Mouse (Mus musculus): ENCODE measurements around the gene Daam1.

Daam1 gene

GRCm38 (mm10) chr12:71997364-71997763 is 166.5 kb downstream of the Daam1 start:
- no peak for DNase-seq (ENCODE audit: low spot score in 2 of 2)

- DNase-seq (ENCODE audit: low spot score in 2 of 2): no peak
These were observed 167.8 kb downstream of the Daam1 start for GRCm38 (mm10) chr12:71998653-71999052.

DNA sequence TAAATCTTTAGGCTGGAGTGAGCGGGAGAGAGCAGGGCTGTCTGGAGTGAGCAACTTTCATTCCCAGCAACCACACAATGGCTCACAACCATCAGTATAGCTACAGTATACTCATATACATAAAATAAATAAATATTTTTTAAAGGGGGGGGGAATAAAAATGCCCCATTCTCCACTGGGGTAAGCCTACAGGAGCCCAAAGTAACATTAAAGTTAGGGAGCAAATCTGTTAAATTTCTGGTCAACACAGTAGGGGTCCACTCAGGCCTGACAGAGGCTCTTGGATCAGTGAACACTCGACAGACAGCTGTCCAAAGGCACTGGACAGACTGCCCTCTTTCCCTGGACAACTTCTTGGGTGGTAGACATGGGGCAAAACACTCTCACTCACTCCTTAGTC is 168.8 kb downstream of the Daam1 start:
- DNase-seq (ENCODE audit: low spot score in 2 of 2): no peak

DNA sequence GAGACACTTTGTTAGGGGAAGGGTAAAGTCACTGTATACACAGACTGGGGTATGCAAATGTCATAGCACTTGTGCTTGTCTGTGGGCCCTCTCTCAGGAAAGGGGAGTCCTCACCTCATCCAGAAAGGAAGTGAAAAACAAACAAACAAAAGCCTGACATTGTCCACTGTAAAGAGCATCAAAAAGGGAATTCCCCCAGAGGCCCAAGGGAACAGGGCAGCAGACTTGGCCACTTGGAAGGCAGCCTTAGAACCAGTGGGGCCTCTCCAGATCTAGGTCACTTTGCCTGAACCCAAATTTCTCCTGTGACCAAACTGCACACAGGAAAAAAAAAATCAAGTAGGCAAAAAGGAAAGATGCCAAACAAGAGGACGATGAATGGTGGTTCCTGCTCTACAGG is 170.9 kb downstream of the Daam1 start:
- DNase-seq (ENCODE audit: low spot score in 2 of 2): no peak

DNA sequence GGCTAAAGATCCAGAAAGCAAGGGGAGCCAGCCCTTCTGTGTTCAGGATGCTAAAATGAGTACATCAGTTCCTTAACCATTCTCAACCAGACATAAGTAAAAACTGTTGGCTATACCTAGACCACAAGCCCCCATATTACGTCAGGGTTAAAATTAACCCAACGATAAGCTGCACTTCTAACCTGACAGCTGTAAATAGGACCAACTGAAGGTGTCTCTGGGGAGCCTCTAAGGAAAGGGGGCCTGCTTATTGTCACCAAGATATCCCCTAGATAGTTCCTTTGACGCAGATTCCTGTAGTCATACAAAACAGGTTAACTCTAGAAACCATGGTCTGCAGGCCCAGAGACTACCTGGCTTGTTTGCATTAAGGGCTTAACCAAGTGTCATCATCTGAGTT is 174.4 kb downstream of the Daam1 start:
- no peak for DNase-seq (ENCODE audit: low spot score in 2 of 2)

GRCm38 (mm10) chr12:72007656-72008055 is 176.8 kb downstream of the Daam1 start:
- no peak for DNase-seq (ENCODE audit: low spot score in 2 of 2)

GRCm38 (mm10) chr12:72009051-72009902 is 178.4 kb downstream of the Daam1 start:
- DNase-seq (ENCODE audit: low spot score in 2 of 2): peak in 1 of 2 experiments; percentile 38

DNA sequence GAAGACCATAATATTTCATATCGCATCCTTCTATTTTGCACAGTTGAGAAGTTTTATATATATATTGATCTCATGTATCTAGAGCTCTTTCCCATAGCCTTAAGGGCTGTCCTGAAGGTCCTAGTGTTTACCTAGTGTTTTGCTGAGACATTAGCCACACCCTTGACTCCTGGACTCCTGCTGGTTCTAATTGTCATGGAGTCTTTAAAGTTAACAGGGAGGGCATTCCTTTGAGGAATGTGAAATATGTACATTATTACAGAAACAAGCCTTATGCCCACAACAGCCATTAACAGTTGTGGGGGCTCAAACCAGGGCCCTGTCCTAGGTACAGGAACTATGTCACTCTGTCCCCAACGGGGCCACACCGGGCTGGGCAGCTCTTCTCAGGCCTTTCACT is 180.5 kb downstream of the Daam1 start:
- DNase-seq (ENCODE audit: low spot score in 2 of 2): no peak

DNA sequence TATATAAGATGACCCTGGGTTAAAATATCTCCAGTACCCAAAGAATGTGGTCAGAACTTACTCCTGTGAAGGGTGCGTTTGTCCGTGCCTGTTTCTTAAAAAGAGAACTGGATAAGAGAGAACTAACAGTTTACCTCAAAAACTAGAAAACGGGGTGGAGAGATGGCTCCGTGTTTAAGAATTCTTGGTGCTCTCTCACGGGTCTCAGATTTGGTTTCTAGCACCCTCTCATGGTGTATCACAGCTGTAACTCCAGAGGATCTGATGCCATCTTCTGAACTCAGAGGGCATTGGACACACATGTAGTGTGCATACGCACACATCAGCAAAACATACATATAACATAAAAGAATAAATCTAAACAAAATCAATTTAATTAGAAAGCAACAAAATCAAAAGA is 181.2 kb downstream of the Daam1 start:
- no peak for DNase-seq (ENCODE audit: low spot score in 2 of 2)

- DNase-seq (ENCODE audit: low spot score in 2 of 2): no peak
These were observed 183.0 kb downstream of the Daam1 start for GRCm38 (mm10) chr12:72013711-72014354.

- DNase-seq (ENCODE audit: low spot score in 2 of 2): no peak
These were observed 183.5 kb downstream of the Daam1 start for GRCm38 (mm10) chr12:72014355-72014776.

GRCm38 (mm10) chr12:72015296-72015695 is 184.4 kb downstream of the Daam1 start:
- no peak for DNase-seq (ENCODE audit: low spot score in 2 of 2)

- DNase-seq (ENCODE audit: low spot score in 2 of 2): no peak
These were observed 189.4 kb downstream of the Daam1 start for GRCm38 (mm10) chr12:72020285-72020684.

DNA sequence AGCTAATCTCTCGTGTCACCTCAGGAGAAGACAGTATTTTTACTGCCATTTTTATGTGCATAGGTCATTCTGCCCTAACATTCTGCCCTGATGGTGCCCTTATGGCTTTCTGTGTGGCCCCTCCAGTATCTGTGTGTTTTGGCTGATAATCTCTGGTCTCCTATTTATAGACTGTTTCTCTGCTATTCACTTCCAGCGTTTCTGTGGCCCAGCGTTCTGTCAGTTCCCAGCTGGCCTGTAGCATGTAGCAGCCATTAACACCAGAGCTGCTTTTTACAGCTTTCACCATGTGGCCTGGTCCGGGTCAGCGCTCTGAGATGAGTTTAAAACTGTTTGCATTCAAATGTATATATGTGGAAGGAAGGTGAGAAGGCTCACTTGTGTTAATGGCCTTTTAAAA is 190.7 kb downstream of the Daam1 start:
- DNase-seq (ENCODE audit: low spot score in 2 of 2): no peak

- DNase-seq (ENCODE audit: low spot score in 2 of 2): no peak
These were observed 191.9 kb downstream of the Daam1 start for GRCm38 (mm10) chr12:72022790-72023189.

GRCm38 (mm10) chr12:72023572-72023971 is 192.7 kb downstream of the Daam1 start:
- DNase-seq (ENCODE audit: low spot score in 2 of 2): no peak

GRCm38 (mm10) chr12:72025275-72025795 is 194.5 kb downstream of the Daam1 start:
- DNase-seq (ENCODE audit: low spot score in 2 of 2): no peak

DNA sequence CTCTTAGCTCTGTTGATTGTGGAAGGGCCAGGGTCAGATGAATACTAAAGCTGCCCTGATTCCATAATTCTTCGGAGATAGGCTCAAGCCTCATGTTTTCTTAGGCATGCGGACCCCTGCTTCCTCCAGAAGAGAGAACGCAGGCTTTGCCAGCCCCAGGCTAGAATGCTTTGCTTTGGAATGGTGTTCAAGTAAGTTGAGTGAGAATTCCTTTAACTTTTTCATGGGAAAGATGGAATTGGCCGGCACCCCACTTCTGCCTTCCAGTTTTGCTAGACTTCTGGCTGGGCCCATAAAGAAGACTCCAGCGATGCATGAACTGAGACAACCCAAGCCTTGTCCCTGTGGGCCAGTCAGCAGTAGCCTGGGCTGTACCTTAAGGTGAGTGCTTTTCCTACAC is 200.3 kb downstream of the Daam1 start:
- DNase-seq (ENCODE audit: low spot score in 2 of 2): no peak

DNA sequence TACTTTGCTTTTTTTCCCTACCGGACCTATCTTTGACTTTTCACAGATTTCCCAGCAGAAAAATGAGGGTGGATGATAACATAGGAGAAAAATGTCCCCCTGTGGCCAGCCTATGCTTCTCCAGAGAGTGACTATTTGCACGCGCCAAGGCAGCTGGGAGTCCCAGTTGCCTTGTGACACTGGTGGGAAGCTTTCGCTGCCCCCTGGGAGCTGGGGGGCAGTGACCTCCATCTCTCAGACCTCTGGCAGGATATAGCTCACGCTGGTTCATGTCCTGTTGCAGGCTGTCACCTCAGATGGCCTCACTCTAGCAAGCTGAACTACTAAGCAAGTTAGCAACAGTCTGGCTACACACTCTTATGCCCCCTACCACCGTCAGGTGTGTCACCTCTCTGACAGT is 200.9 kb downstream of the Daam1 start:
- no peak for DNase-seq (ENCODE audit: low spot score in 2 of 2)

DNA sequence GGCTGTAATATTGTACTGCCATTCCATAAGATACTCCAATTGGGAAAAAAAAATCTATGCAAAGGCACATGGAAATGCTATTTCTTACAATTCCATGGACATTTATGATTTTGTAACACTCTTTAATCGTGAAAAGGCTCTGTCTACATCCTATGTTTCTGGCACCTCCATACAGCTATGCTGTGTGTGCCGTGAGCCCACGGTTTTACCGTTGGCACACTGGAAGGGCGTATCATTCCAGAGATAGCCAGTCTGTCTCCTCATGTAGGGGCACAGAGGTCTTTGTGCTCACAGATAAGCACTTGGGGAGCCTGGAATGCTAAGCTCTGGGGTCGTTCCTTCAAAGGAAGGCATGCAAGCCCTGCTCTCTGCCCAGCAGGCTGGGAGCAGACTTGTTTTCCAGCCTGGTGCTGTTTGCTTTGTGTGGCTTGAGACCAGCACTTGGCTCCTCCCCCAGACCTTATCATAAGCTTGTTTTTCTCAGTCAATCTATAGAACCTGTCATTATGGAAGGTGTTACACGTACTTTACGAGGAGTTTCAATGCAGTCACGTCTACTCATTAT is 205.3 kb downstream of the Daam1 start:
- DNase-seq (ENCODE audit: low spot score in 2 of 2): no peak

- no peak for DNase-seq (ENCODE audit: low spot score in 2 of 2)
These were observed 206.2 kb downstream of the Daam1 start for GRCm38 (mm10) chr12:72037049-72037448.

GRCm38 (mm10) chr12:72038866-72039265 is 208.0 kb downstream of the Daam1 start:
- no peak for DNase-seq (ENCODE audit: low spot score in 2 of 2)

DNA sequence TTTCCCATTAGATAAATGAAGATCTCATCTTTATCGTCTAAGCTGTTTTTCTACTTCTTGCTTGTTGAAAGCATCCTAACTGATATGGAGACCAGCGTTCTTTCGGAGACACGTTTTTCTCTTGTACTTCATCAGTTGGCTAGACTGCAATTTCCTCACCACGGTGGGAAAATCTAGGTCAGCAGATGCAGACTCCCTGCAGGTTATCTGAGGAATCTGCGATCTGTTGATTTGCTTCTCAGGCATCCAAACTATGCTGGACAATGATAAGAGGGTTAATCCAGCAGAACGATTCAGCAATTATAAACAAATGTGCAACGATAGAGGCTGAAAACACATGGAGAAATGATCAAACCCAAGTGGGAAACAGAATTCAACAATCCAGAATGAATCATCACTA is 208.6 kb downstream of the Daam1 start:
- no peak for DNase-seq (ENCODE audit: low spot score in 2 of 2)

All from spleen, postnatal 4 days (tissue).